19 mouse cellular contexts compared by ENCODE assay signal in genomic region chr8:104467463-104467862, GRCm38 (mm10). TPM values are rescaled to one million over a fixed set of nuclear protein-coding genes. Genes with fewer than 3 reads are reported as not detected.
"Had no signal": no experiment of that assay in that cellular context is flagged by ENCODE, and none has a peak within 500 bp of the region (broad histone marks: within the 10 kb centered on the region; RNA-seq: fewer than 3 reads in every experiment).

No protein-coding gene starts in this region.

- H3K36me3 ChIP-seq: midbrain, embryonic 10.5 days; midbrain, embryonic 12.5 days; neural tube, embryonic 12.5 days had no signal

- H3K4me1 ChIP-seq: midbrain, embryonic 10.5 days; midbrain, embryonic 12.5 days; neural tube, embryonic 12.5 days had no signal

- H3K4me3 ChIP-seq: midbrain, embryonic 10.5 days; midbrain, embryonic 12.5 days; myocyte; neural tube, embryonic 12.5 days had no signal

- ATAC-seq: midbrain, embryonic 16.5 days had no signal

- DNase-seq: lung, adult 18-20 months; lung, embryonic 14.5 days; lung, postnatal 10 days; lung, postnatal 4 days; midbrain, embryonic 14.5 days; right cerebral cortex, postnatal 25 days; right cerebral cortex, postnatal 4 days; spleen, adult 18-20 months; thymus, adult 18-20 months; thymus, postnatal 14 days; thymus, postnatal 36 days had no signal

- H3K27ac ChIP-seq: liver, embryonic 14.5 days; midbrain, embryonic 10.5 days; midbrain, embryonic 12.5 days; neural tube, embryonic 12.5 days had no signal

- H3K27me3 ChIP-seq: midbrain, embryonic 12.5 days; neural tube, embryonic 12.5 days had no signal

- H3K9ac ChIP-seq: liver, embryonic 14.5 days; lung, embryonic 14.5 days; midbrain, embryonic 12.5 days; neural tube, embryonic 12.5 days had no signal

- H3K9me3 ChIP-seq: midbrain, embryonic 10.5 days; midbrain, embryonic 12.5 days; neural tube, embryonic 12.5 days had no signal

RNA-seq across cellular contexts. Expression of gene Terb1, which starts 42.2 kb away (rescaled TPM):
- total RNA-seq: megakaryocyte-erythroid progenitor cell, adult 5-6 weeks had no signal
- polyA plus RNA-seq: liver, embryonic 14.5 days; myocyte; small intestine, adult 2 months had no signal
